Mouse (Mus musculus): ENCODE measurements around the gene Nell2.

GRCm38 (mm10) chr15:95075356-95075755, 453.0 kb downstream of the Nell2 start:
- TF ChIP-seq CTCF (IDR thresholded peaks at IDR 0.05; ENCODE audit: extremely low read depth, insufficient read depth, low read length) (no peak), POLR2A (IDR thresholded peaks at IDR 0.05; ENCODE audit: extremely low read depth, insufficient read depth, low read length) (no peak)

Measured in cortical plate, adult 2 months (tissue).